Mouse (Mus musculus) forebrain, embryonic 12.5 days (tissue): ENCODE measurements at regions not wholly inside any gene's neighbourhood (a gene's known extent, or its start where the extent isn't known, plus 50 kb on each side); places are given as distances from the start of the nearest gene placed in this dataset.

Experiments used
- ATAC-seq: fragments of 200-750 bp; cut with Nextera tagmentation; 2 replicates; pipeline ENCODE4 v1.8.0; 2017; ENCODE audit warnings: moderate TSS enrichment; ENCODE audit not compliant: low FRiP score
- H3K27ac ChIP-seq: fragments of 300-500 bp; sonication (generic); 2 replicates; pipeline ENCODE4 v1.5.1; 2016; ENCODE audit warnings: mild to moderate bottlenecking
- H3K27me3 ChIP-seq: fragments of 300-500 bp; sonication (generic); 2 replicates; pipeline ENCODE4 v1.6.1; 2016; ENCODE audit warnings: mild to moderate bottlenecking
- H3K36me3 ChIP-seq: fragments of 300-500 bp; sonication (generic); replicated peaks from 2 replicates; pipeline ENCODE4 v1.6.1; 2016; ENCODE audit warnings: mild to moderate bottlenecking
- H3K4me1 ChIP-seq: fragments of 300-500 bp; sonication (generic); 2 replicates; pipeline ENCODE4 v1.6.1; 2016
- H3K4me2 ChIP-seq: fragments of 300-500 bp; sonication (generic); 2 replicates; pipeline ENCODE4 v1.6.1; 2016; ENCODE audit warnings: mild to moderate bottlenecking, moderate library complexity
- H3K4me3 ChIP-seq: fragments of 300-500 bp; sonication (generic); replicated peaks from 2 replicates; pipeline ENCODE4 v1.5.1; 2016; ENCODE audit warnings: mild to moderate bottlenecking
- H3K9ac ChIP-seq: fragments of 300-500 bp; sonication (generic); 2 replicates; pipeline ENCODE4 v1.6.1; 2016; ENCODE audit warnings: mild to moderate bottlenecking
- H3K9me3 ChIP-seq: fragments of 300-500 bp; sonication (generic); 2 replicates; pipeline ENCODE4 v1.6.1; 2016
- WGBS: fragments of 180-500 bp; shearing (Covaris S2); methylation state at CpG from one replicate; pipeline ENCODE4 v1.1.7; 2016; 5-methylcytosine and 5-hydroxymethylcytosine counted together

- 84% methylated on average over 4 of the region's 4 CpGs for WGBS
- H3K27ac ChIP-seq = no peak overlapping the region
Measured at GRCm38 (mm10) chr17:14610791-14611522, 83.1 kb downstream of the Thbs2 start.

GRCm38 (mm10) chr17:14608845-14609244 is 85.2 kb downstream of the Thbs2 start:
- Histone ChIP-seq H3K4me1 (no peaks in the 10 kb centered on the region), H3K4me3 (no peak overlapping the region), H3K9ac (no peak overlapping the region), H3K4me2 (no peak overlapping the region), H3K27me3 (no peaks in the 10 kb centered on the region), H3K27ac (no peak overlapping the region), H3K36me3 (no peaks in the 10 kb centered on the region), H3K9me3 (no peaks in the 10 kb centered on the region)
- ATAC-seq = no peak
- WGBS = 84% methylated on average over 4 of the region's 4 CpGs

More at GRCm38 (mm10) chr17:14610791-14611522, 83.1 kb downstream of the Thbs2 start:
- H3K4me1 ChIP-seq = no peaks in the 10 kb centered on the region
- H3K4me3 ChIP-seq = no peak overlapping the region
- H3K4me2 ChIP-seq = no peak overlapping the region
- no peak overlapping the region for H3K9ac ChIP-seq
- no peaks in the 10 kb centered on the region for H3K36me3 ChIP-seq
- ATAC-seq = no peak
- no peaks in the 10 kb centered on the region for H3K27me3 ChIP-seq
- H3K9me3 ChIP-seq = no peaks in the 10 kb centered on the region

GRCm38 (mm10) chr17:14606356-14606989 is 87.6 kb downstream of the Thbs2 start:
- H3K4me1 ChIP-seq = no peaks in the 10 kb centered on the region
- ATAC-seq = no peak
- H3K27ac ChIP-seq = no peak overlapping the region
- no peak overlapping the region for H3K4me3 ChIP-seq
- H3K36me3 ChIP-seq = no peaks in the 10 kb centered on the region
- H3K9ac ChIP-seq = no peak overlapping the region
- no peaks in the 10 kb centered on the region for H3K27me3 ChIP-seq
- no peak overlapping the region for H3K4me2 ChIP-seq
- WGBS = 77% methylated on average over 5 of the region's 5 CpGs
- H3K9me3 ChIP-seq = no peaks in the 10 kb centered on the region

- Histone ChIP-seq H3K27ac (no peak overlapping the region), H3K9me3 (no peaks in the 10 kb centered on the region), H3K4me3 (no peak overlapping the region), H3K36me3 (no peaks in the 10 kb centered on the region), H3K27me3 (no peaks in the 10 kb centered on the region), H3K9ac (no peak overlapping the region), H3K4me2 (no peak overlapping the region), H3K4me1 (no peaks in the 10 kb centered on the region)
- ATAC-seq = no peak
- WGBS = 85% methylated on average over 10 of the region's 10 CpGs
Measured at GRCm38 (mm10) chr17:14599681-14600080, 94.4 kb downstream of the Thbs2 start.

- no peak for ATAC-seq
- H3K27me3 ChIP-seq = no peaks in the 10 kb centered on the region
- no peak overlapping the region for H3K4me2 ChIP-seq
- H3K4me3 ChIP-seq = no peak overlapping the region
- H3K9me3 ChIP-seq = no peaks in the 10 kb centered on the region
- H3K9ac ChIP-seq = no peak overlapping the region
- H3K4me1 ChIP-seq = no peaks in the 10 kb centered on the region
- no peak overlapping the region for H3K27ac ChIP-seq
- WGBS = 89% methylated on average over 7 of the region's 7 CpGs
- no peaks in the 10 kb centered on the region for H3K36me3 ChIP-seq
Measured at GRCm38 (mm10) chr17:14596470-14596869, 97.6 kb downstream of the Thbs2 start.

- WGBS = 80% methylated on average over 7 of the region's 7 CpGs
- no peaks in the 10 kb centered on the region for H3K36me3 ChIP-seq
- H3K27ac ChIP-seq = no peak overlapping the region
- no peak overlapping the region for H3K4me3 ChIP-seq
- H3K4me2 ChIP-seq = no peak overlapping the region
- H3K4me1 ChIP-seq = no peaks in the 10 kb centered on the region
- H3K9ac ChIP-seq = no peak overlapping the region
- no peaks in the 10 kb centered on the region for H3K9me3 ChIP-seq
- ATAC-seq = no peak
- no peaks in the 10 kb centered on the region for H3K27me3 ChIP-seq
Measured at GRCm38 (mm10) chr17:14595525-14595924, 98.5 kb downstream of the Thbs2 start.

GRCm38 (mm10) chr17:14588086-14588817 is 105.8 kb downstream of the Thbs2 start:
- Histone ChIP-seq H3K9ac (no peak overlapping the region), H3K36me3 (no peaks in the 10 kb centered on the region), H3K9me3 (no peaks in the 10 kb centered on the region), H3K27me3 (no peaks in the 10 kb centered on the region), H3K27ac (no peak overlapping the region), H3K4me2 (no peak overlapping the region), H3K4me1 (no peaks in the 10 kb centered on the region), H3K4me3 (no peak overlapping the region)
- no peak for ATAC-seq
- WGBS = 92% methylated on average over 12 of the region's 12 CpGs

- ATAC-seq = no peak
- H3K9me3 ChIP-seq = no peaks in the 10 kb centered on the region
- 79% methylated on average over 3 of the region's 3 CpGs for WGBS
Measured at GRCm38 (mm10) chr17:14579671-14580070, 114.4 kb downstream of the Thbs2 start.

GRCm38 (mm10) chr17:14578721-14579120 is 115.3 kb downstream of the Thbs2 start:
- ATAC-seq = no peak
- no peaks in the 10 kb centered on the region for H3K36me3 ChIP-seq
- WGBS = 88% methylated on average over 1 of the region's 1 CpGs
- no peaks in the 10 kb centered on the region for H3K9me3 ChIP-seq
- H3K27ac ChIP-seq = no peak overlapping the region
- no peaks in the 10 kb centered on the region for H3K27me3 ChIP-seq
- H3K4me3 ChIP-seq = no peak overlapping the region
- H3K9ac ChIP-seq = no peak overlapping the region
- no peaks in the 10 kb centered on the region for H3K4me1 ChIP-seq
- H3K4me2 ChIP-seq = no peak overlapping the region

More at GRCm38 (mm10) chr17:14579671-14580070, 114.4 kb downstream of the Thbs2 start:
- Histone ChIP-seq H3K4me2 (no peak overlapping the region), H3K9ac (no peak overlapping the region), H3K4me3 (no peak overlapping the region), H3K4me1 (no peaks in the 10 kb centered on the region), H3K36me3 (no peaks in the 10 kb centered on the region), H3K27ac (no peak overlapping the region), H3K27me3 (no peaks in the 10 kb centered on the region)

- no peak overlapping the region for H3K4me3 ChIP-seq
- H3K9me3 ChIP-seq = no peaks in the 10 kb centered on the region
- no peak overlapping the region for H3K9ac ChIP-seq
- H3K4me2 ChIP-seq = no peak overlapping the region
- no peaks in the 10 kb centered on the region for H3K27me3 ChIP-seq
- H3K27ac ChIP-seq = no peak overlapping the region
- no peaks in the 10 kb centered on the region for H3K36me3 ChIP-seq
- WGBS = 50% methylated on average over 3 of the region's 3 CpGs
- no peak for ATAC-seq
- H3K4me1 ChIP-seq = no peaks in the 10 kb centered on the region
Measured at GRCm38 (mm10) chr17:14578194-14578593, 115.8 kb downstream of the Thbs2 start.

- Histone ChIP-seq H3K27me3 (no peaks in the 10 kb centered on the region), H3K27ac (no peak overlapping the region), H3K36me3 (no peaks in the 10 kb centered on the region), H3K9ac (no peak overlapping the region), H3K9me3 (no peaks in the 10 kb centered on the region), H3K4me2 (no peak overlapping the region), H3K4me3 (no peak overlapping the region), H3K4me1 (no peaks in the 10 kb centered on the region)
- no peak for ATAC-seq
- 91% methylated on average over 2 of the region's 2 CpGs for WGBS
Measured at GRCm38 (mm10) chr17:14576159-14576558, 117.9 kb downstream of the Thbs2 start.

GRCm38 (mm10) chr17:14571143-14571542 is 122.9 kb downstream of the Thbs2 start:
- no peak for ATAC-seq
- Histone ChIP-seq H3K36me3 (no peaks in the 10 kb centered on the region), H3K4me3 (no peak overlapping the region), H3K9me3 (no peaks in the 10 kb centered on the region), H3K9ac (no peak overlapping the region), H3K4me2 (no peak overlapping the region), H3K27me3 (no peaks in the 10 kb centered on the region), H3K27ac (no peak overlapping the region), H3K4me1 (no peaks in the 10 kb centered on the region)
- 90% methylated on average over 7 of the region's 7 CpGs for WGBS
